Mouse (Mus musculus): ENCODE results near the gene Gm20388. TPM values are rescaled to one million over a fixed set of nuclear protein-coding genes. Genes with fewer than 3 reads are reported as not detected.

Gene Gm20388
- total RNA-seq, 1 experiment from 2014 or later, result 18.4 TPM

GRCm38 (mm10) chr8:120204736-120205360 is 294.2 kb downstream of the Gm20388 start:
- no peak for ATAC-seq (replicated peaks in 1 of 2; ENCODE audit: insufficient read depth in 1 of 2, low FRiP score in 2 of 2, low TSS enrichment in 1 of 2, low read depth in 1 of 2, poor library complexity in 2 of 2, severe bottlenecking in 2 of 2)

- ATAC-seq (replicated peaks in 1 of 2; ENCODE audit: insufficient read depth in 1 of 2, low FRiP score in 2 of 2, low TSS enrichment in 1 of 2, low read depth in 1 of 2, poor library complexity in 2 of 2, severe bottlenecking in 2 of 2), result peak; percentile 25 to 62; a peak in 1 of 4 replicates
These were observed 295.3 kb downstream of the Gm20388 start for GRCm38 (mm10) chr8:120205916-120206315.

DNA sequence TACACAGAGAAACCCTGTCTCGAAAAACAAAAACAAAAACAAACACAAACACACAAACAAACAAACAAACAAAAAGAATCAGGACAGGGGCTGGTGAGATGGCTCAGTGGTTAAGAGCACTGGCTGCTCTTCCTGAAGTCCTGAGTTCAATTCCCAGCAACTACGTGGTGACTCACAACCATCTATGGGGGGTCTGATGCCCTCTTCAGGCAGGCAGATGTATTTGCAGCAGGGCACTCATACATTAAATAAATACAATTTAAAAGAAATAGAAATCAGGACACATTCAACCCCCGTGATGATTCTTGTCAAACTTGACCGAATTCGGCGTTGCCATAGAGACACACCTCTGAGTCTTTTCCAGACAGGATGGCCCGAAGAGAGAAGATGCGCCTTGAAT is 296.7 kb downstream of the Gm20388 start:
- ATAC-seq (replicated peaks in 1 of 2; ENCODE audit: insufficient read depth in 1 of 2, low FRiP score in 2 of 2, low TSS enrichment in 1 of 2, low read depth in 1 of 2, poor library complexity in 2 of 2, severe bottlenecking in 2 of 2), result no peak

DNA sequence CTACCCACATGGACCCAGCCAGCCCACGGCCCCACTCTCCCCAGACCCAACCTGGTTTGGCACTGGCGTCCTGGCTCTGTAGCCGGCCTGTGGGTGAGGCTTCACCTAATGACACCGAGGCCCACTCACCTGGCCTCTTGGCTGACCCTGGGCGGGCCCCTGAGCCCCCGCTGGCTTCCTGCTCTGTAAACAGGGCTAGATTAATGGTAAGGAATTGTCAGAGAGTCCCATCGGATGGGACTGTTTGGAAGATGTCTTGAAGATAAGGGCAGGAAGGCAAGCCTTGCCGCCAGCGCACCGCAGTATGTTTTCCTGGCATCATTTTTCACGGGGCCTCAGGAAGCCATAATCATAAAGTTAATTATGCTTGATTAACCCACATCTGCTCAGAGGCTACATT is 297.5 kb downstream of the Gm20388 start:
- ATAC-seq (replicated peaks in 1 of 2; ENCODE audit: insufficient read depth in 1 of 2, low FRiP score in 2 of 2, low TSS enrichment in 1 of 2, low read depth in 1 of 2, poor library complexity in 2 of 2, severe bottlenecking in 2 of 2), result no peak

- ATAC-seq (replicated peaks in 1 of 2; ENCODE audit: insufficient read depth in 1 of 2, low FRiP score in 2 of 2, low TSS enrichment in 1 of 2, low read depth in 1 of 2, poor library complexity in 2 of 2, severe bottlenecking in 2 of 2), result peak in 1 of 2 experiments; percentile 12; a peak in 1 of 4 replicates
These were observed 300.7 kb downstream of the Gm20388 start for GRCm38 (mm10) chr8:120211345-120211744.

- ATAC-seq (replicated peaks in 1 of 2; ENCODE audit: insufficient read depth in 1 of 2, low FRiP score in 2 of 2, low TSS enrichment in 1 of 2, low read depth in 1 of 2, poor library complexity in 2 of 2, severe bottlenecking in 2 of 2), result no peak
These were observed 302.0 kb downstream of the Gm20388 start for GRCm38 (mm10) chr8:120212596-120212995.

DNA sequence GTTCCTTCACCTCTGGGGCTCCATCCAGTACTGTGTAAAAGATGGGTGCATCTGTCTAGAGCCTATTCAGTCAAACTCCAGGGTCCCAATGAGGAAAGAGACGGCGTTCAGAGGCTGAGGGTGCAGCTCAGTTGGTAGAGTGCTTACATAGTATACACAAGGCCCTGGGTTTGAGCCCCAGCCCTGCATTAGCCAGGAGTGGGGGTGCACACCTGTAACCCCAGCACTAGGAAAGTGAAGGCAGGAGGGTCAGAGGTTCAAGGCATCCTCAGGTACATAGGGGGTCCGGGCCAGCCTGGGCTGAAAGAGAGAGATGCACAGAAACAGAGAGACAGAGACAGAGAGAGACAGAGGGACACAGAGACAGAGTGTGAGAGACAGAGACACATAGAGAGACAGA is 302.6 kb downstream of the Gm20388 start:
- no peak for ATAC-seq (replicated peaks in 1 of 2; ENCODE audit: insufficient read depth in 1 of 2, low FRiP score in 2 of 2, low TSS enrichment in 1 of 2, low read depth in 1 of 2, poor library complexity in 2 of 2, severe bottlenecking in 2 of 2)

GRCm38 (mm10) chr8:120213939-120214338 is 303.3 kb downstream of the Gm20388 start:
- no peak for ATAC-seq (replicated peaks in 1 of 2; ENCODE audit: insufficient read depth in 1 of 2, low FRiP score in 2 of 2, low TSS enrichment in 1 of 2, low read depth in 1 of 2, poor library complexity in 2 of 2, severe bottlenecking in 2 of 2)

- ATAC-seq (replicated peaks in 1 of 2; ENCODE audit: insufficient read depth in 1 of 2, low FRiP score in 2 of 2, low TSS enrichment in 1 of 2, low read depth in 1 of 2, poor library complexity in 2 of 2, severe bottlenecking in 2 of 2), result no peak
These were observed 304.9 kb downstream of the Gm20388 start for GRCm38 (mm10) chr8:120215416-120216141.

GRCm38 (mm10) chr8:120216855-120217830 is 306.5 kb downstream of the Gm20388 start:
- ATAC-seq (replicated peaks in 1 of 2; ENCODE audit: insufficient read depth in 1 of 2, low FRiP score in 2 of 2, low TSS enrichment in 1 of 2, low read depth in 1 of 2, poor library complexity in 2 of 2, severe bottlenecking in 2 of 2), result peak in 1 of 2 experiments; percentile 26; a peak in 1 of 4 replicates

DNA sequence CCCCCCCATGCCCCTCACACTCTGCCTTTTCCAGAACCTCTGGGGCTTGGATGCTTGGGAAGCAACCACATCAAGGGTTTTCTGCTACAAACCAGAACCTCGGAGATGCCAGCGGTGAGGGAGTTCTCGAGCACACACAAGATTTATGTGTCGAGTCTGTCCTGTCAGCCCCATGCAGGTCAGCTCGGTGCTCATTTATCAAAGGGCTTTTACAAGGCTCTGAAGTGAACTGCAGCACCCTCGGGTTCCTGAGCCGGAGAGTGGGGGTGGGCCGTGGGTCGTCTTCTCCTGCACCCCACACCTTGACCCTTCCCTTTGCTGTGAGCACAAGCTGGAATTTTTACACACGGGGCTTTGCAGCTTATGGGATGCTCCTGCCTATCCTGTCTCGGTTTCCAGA is 311.9 kb downstream of the Gm20388 start:
- no peak for ATAC-seq (replicated peaks in 1 of 2; ENCODE audit: insufficient read depth in 1 of 2, low FRiP score in 2 of 2, low TSS enrichment in 1 of 2, low read depth in 1 of 2, poor library complexity in 2 of 2, severe bottlenecking in 2 of 2)

GRCm38 (mm10) chr8:120224521-120225420 is 314.1 kb downstream of the Gm20388 start:
- ATAC-seq (replicated peaks in 1 of 2; ENCODE audit: insufficient read depth in 1 of 2, low FRiP score in 2 of 2, low TSS enrichment in 1 of 2, low read depth in 1 of 2, poor library complexity in 2 of 2, severe bottlenecking in 2 of 2), result 0 out of 4 replicates have a peak, but pooled peaks of 1 of the 2 experiments have one; percentile 25

DNA sequence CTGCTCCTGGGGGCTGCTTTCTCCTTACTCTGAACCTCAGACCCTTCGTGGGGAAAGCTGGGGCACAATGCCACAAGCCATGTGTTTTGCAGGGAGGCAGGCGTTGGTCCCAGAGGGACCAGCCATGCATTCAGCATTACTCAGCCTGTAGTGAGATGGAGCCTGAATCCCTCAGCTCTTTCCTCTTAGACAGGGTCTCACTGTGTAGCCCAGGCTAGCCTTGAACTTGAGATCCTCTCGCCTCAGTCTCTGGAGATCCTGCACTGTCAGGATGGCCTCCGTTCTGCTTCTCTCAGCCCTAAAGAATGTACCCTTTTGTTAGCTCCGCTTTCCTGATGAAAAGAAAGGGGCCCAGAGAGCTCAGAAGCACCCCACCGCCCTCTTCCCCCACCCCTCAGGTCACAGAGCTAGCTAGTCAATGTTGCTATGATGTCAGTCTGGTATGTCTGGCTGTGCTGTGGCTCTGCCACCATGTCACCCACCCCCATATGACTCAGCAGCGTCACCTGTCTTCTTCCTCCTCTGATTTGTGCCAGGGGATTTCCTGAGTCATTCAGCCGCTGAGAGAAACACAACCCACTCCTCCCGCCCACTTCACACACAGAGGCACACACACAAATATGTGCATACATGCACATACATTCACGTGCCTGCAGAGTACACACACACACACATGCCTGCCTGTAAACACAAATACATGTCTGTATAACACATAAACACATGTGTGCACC is 314.9 kb downstream of the Gm20388 start:
- ATAC-seq (replicated peaks in 1 of 2; ENCODE audit: insufficient read depth in 1 of 2, low FRiP score in 2 of 2, low TSS enrichment in 1 of 2, low read depth in 1 of 2, poor library complexity in 2 of 2, severe bottlenecking in 2 of 2), result peak; percentile 34 to 57; a peak in 3 of 4 replicates

DNA sequence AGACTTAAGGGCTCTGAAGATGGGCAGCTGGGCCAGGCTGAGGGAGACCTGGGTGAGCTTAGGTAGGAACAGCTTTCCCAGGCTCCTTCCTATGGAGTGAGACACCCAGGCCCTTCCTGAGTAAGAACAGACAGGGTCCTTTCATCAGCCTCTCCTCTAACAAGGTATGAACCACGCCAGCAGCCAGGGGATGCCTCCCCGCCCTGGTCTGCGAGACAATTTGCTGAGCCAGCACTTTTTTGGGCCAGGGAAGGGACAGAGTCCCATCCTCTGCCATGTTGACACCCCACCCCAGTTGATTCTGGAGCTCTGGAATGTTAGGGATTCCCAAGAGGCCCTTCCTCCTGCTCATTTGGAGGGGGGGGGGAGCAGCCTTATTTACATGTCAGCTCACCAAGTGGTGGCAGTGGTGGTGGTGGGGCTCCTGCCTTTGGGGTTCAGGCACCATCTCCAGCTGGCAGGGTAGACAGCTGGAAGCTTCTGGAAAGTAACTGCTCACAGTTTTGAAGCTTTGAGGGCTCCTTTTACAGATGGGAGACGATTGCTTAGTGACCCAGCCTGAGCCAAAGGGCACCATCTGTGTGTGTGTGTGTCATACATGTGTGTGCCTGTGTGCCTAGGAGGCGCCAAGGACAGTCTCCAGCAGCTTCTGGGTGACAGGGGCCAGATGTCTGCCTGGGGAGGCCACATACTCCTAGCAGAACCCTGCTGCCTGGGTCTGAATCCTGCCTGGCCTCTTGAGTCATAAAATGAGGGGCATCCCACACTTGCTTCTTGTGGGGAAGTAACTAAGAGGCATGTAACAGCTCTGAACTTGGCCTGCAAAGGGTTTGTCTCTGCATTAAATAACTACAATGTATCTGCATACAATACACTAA is 316.3 kb downstream of the Gm20388 start:
- no peak for ATAC-seq (replicated peaks in 1 of 2; ENCODE audit: insufficient read depth in 1 of 2, low FRiP score in 2 of 2, low TSS enrichment in 1 of 2, low read depth in 1 of 2, poor library complexity in 2 of 2, severe bottlenecking in 2 of 2)

GRCm38 (mm10) chr8:120227578-120227876 is 316.9 kb downstream of the Gm20388 start:
- ATAC-seq (replicated peaks in 1 of 2; ENCODE audit: insufficient read depth in 1 of 2, low FRiP score in 2 of 2, low TSS enrichment in 1 of 2, low read depth in 1 of 2, poor library complexity in 2 of 2, severe bottlenecking in 2 of 2), result no peak
